Mouse (Mus musculus): ENCODE measurements at regions not wholly inside any gene's neighbourhood (a gene's known extent, or its start where the extent isn't known, plus 50 kb on each side); places are given as distances from the start of the nearest gene placed in this dataset.

DNA sequence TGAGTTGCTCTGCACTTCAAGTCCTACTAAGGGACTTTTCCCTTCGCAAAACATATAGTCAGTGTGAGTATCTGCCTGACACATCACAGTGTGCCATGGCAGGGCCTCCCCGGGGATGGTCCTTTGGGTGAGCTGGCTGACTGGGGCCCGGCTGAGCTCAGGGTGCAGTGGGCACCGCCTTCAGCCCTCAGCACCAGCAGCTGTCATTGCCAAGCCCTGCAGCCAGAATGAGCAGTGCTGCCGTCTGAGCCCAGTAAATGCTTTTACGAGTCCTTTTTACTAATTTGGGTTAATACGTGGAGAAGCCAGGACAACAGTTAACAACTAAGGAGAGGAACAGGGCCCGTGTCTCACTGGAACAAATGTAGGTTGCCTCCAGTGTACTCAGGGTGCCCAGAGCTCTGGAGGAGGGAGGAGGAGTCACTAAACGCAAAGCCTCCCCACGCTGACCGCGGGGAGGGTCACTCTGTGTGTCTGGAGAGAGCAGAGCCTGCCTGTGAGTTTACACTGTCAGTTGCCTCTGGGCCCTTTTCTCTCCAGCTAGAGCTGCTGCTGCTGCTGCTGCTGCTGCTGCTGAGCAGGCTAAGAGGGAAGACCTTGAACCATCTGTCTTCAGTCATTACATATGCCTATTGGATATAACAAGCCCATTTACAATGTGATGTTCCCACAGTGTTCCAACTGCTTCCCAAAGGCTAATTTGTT is 60.1 kb upstream of the Vps8 start:
- DNase-seq = no peak

DNA sequence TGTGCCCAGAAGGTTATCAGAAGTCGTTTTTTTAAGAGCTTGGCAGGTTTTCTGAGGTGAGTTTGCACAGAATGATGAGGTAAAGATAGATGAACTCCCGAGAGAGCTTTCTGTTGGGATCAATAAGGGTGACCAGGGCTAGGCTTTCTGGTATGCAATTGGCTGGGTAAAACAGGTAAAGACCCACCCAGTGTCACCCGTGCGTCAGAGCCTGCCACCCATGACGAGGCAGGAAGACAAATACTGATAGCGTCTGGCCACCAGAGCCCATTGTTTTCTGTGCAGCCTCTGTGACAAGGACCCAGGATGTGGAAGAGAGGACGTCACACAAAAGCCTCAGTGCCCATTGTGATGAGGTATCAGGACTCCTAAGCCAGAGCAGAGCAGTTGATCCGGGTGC is 58.0 kb upstream of the Vps8 start:
- DNase-seq = no peak

DNA sequence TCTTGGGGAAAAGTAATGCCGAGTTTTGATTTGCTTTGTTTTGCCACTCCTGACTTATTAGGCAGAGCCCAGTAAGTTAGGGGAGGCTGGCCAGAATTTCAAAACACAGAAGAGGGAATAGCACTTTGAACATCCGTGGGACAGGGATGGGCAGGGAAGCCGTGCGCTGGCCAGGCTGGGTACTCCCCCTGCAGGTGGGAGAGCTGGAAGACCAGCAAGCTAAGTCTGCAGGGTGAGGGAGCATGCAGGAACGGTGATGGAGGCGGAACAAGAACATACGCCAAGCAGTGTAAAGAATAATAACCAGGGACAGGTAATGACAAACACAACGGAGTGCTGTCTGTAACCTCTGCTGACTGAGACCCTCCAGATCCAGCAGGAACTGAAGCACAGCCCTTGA is 55.5 kb upstream of the Vps8 start:
- no peak for DNase-seq

GRCm38 (mm10) chr16:21368821-21369220 is 54.1 kb upstream of the Vps8 start:
- DNase-seq = no peak

- no peak for DNase-seq
Observed at GRCm38 (mm10) chr16:21369569-21370512, 53.1 kb upstream of the Vps8 start.
